Mouse (Mus musculus) heart, adult 9 months (tissue): ENCODE results near the gene Zdhhc9.

Experiments used
- DNase-seq, 2 experiments: peaks; one replicate each; pipeline ENCODE4 v3.0.0; 2022; ENCODE audit warnings: low spot score in 2 of 2

The Zdhhc9 gene

DNA sequence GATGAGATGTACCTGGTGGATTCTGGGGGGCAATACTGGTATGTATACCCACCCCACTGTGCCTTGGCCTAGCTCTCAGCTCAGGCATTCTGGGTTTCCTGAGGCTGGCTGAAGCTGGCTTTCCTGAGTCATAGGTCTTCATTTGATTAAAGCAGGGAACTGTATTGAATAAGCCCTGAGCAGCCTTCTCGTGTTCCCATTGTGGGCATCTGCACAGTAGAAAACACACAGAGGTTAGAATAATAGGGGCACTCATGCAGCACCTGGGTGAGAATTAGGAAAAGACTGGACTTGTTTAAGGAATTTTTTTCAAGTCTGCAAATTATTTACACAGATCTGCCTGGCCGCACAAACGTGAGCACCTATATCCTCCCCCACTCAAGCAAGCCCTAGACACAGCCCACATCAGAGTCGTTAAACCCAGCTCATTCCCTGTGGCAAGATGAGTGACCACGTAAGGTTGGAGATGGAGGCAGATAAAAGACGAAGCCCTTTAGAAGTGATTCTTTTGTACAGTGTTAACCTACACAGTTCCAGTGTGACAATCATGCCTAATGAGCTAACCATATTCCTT lies 81.7 kb downstream of the Zdhhc9 start:
- DNase-seq = no peak

DNA sequence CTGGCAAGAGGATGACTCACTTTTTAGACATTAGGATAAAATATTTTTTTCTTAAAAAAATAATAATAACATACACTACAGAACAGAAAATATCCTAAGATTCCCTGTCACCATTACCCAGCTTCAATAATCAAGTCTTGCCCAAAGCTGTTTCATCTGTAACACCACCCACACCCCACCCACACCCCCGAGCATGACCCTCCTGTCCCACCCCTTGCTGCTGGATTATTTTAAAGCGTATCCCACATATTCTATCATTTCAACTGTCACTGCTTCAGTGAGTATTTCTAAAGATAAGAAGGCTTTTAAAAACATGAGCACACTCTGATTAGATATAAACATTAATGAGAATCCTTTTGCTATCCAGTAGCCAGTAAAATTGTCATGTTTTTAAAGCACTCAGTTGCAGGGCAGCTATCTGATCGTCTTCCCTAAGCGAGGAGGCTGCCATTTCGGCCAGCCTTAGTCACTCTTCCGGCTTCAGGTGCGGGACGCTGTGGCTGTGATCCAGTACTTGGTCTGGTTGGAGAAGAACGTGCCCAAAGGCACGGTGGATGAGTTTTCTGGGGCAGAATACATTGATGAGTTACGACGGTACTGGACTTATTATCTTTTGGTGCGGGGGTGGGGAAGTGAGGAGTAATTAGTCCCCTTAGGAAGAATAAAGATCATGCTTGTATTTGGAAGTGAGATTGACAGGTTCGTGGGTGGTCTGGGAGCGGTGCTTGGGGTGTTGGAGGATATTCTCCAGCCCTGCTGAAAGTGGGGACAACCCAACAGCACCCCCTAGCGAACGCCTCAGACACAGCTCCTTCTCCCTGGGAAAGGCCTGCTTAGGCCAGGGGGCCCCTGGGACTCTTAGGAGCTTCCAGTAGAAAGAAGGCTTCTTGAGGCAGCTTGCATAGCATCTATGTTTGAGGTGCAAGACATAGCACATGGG lies 84.3 kb downstream of the Zdhhc9 start:
- peak; percentile 47 to 51 for DNase-seq
